Mouse (Mus musculus) liver, postnatal 0 days (tissue): ENCODE results near the gene Itga1. TPM values are rescaled to one million over a fixed set of nuclear protein-coding genes. Genes with fewer than 3 reads are reported as not detected.

Experiments
- ATAC-seq: fragments of 200-750 bp; cut with Nextera tagmentation; 2 replicates; pipeline ENCODE4 v1.8.0; 2017; ENCODE audit warnings: mild to moderate bottlenecking, moderate library complexity
- DNase-seq: peaks from one replicate; pipeline ENCODE4 v3.0.0-alpha.2; 2016
- H3K27ac ChIP-seq: fragments of 300-500 bp; sonication (generic); 2 replicates; pipeline ENCODE4 v1.5.1; 2014; ENCODE audit warnings: antibody characterized with exemption, moderate library complexity, mild to moderate bottlenecking, low read depth
- H3K27me3 ChIP-seq: fragments of 300-500 bp; sonication (generic); 2 replicates; pipeline ENCODE4 v1.6.1; 2014; ENCODE audit warnings: low read length, control low read depth, mixed read lengths; ENCODE audit not compliant: insufficient read depth
- H3K36me3 ChIP-seq: fragments of 300-500 bp; sonication (generic); replicated peaks from 2 replicates; pipeline ENCODE4 v1.6.1; 2014; ENCODE audit warnings: mild to moderate bottlenecking, control low read depth, low read length, moderate library complexity, mixed read lengths; ENCODE audit not compliant: insufficient read depth
- H3K4me1 ChIP-seq: fragments of 300-500 bp; sonication (generic); 2 replicates; pipeline ENCODE4 v1.6.1; 2014; ENCODE audit warnings: antibody characterized with exemption, mild to moderate bottlenecking, control low read depth; ENCODE audit not compliant: insufficient read depth
- H3K4me2 ChIP-seq: fragments of 300-500 bp; sonication (generic); 2 replicates; pipeline ENCODE4 v1.6.1; 2014; ENCODE audit warnings: low read depth, mild to moderate bottlenecking, low read length, moderate library complexity, mixed read lengths
- H3K4me3 ChIP-seq: fragments of 300-500 bp; sonication (generic); 2 replicates; pipeline ENCODE4 v1.5.1; 2014; ENCODE audit warnings: low read depth, low read length
- H3K9ac ChIP-seq: fragments of 300-500 bp; sonication (generic); replicated peaks from 2 replicates; pipeline ENCODE4 v1.6.1; 2014; ENCODE audit warnings: mild to moderate bottlenecking, moderate library complexity
- H3K9me3 ChIP-seq: fragments of 300-500 bp; sonication (generic); 2 replicates; pipeline ENCODE4 v1.6.1; 2016; ENCODE audit warnings: mild to moderate bottlenecking, control low read depth, low read length, mixed read lengths
- CTCF ChIP-seq: sonication (generic); IDR thresholded peaks from 2 replicates; pipeline ENCODE4 v1.5.1; 2016; ENCODE audit warnings: antibody characterized with exemption, low read depth
- EP300 ChIP-seq: IDR thresholded peaks from 2 replicates; pipeline ENCODE4 v1.6.1; 2016; ENCODE audit warnings: antibody characterized with exemption, low read depth, mild to moderate bottlenecking
- WGBS: fragments of 180-500 bp; shearing (Covaris S2); extraction: QIAGEN DNeasy Blood & Tissue Kit; methylation state at CpG from one replicate; pipeline ENCODE4 v1.1.7; 2014; ENCODE audit not compliant: insufficient replicate concordance; 5-methylcytosine and 5-hydroxymethylcytosine counted together
- polyA plus RNA-seq: library from polyadenylated mRNA; unstranded; fragments of >200 nt; fragmentation: Nextera tagmentation; extraction: Ambion mirVana; gene quantifications from 2 replicates; pipeline ENCODE4 v1.2.1, GENCODE M21; 2015

Gene Itga1
- polyA plus RNA-seq, 1 experiment from 2014 or later, result 5.9 TPM

DNA sequence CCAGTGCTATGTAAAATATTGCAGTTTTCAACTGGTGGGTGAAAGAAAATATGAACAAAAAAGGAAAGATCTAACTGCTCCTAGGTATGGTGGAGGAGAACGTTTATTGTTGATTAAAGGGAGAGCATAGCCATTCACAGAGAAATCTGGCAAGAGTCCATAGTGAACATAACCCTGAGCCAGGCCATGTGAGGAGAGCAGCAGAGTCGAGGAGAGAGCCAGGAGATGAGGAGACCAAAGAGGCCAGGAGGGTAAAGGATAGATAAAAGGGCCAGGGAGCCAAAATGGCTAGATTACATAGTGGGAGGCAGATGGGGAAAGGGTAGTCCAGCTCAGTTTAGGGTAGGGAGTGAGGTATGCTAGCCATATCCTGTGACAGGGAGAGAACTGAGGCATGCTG is 5.5 kb downstream of the Itga1 start:
- TF ChIP-seq CTCF (no peak), EP300 (no peak)
- Histone ChIP-seq H3K9ac (no peak overlapping the region), H3K4me1 (peaks cover 22% of the 10 kb centered on the region), H3K27ac (no peak overlapping the region), H3K27me3 (peaks cover 6% of the 10 kb centered on the region; the same call in 1 of the 2 replicates), H3K4me3 (no peak overlapping the region), H3K9me3 (no peaks in the 10 kb centered on the region), H3K4me2 (no peak overlapping the region), H3K36me3 (no peaks in the 10 kb centered on the region)
- peak; percentile 20; the same call in 1 of the 2 replicates for ATAC-seq
- WGBS, result 38% methylated on average over 2 of the region's 2 CpGs
- no peak for DNase-seq

DNA sequence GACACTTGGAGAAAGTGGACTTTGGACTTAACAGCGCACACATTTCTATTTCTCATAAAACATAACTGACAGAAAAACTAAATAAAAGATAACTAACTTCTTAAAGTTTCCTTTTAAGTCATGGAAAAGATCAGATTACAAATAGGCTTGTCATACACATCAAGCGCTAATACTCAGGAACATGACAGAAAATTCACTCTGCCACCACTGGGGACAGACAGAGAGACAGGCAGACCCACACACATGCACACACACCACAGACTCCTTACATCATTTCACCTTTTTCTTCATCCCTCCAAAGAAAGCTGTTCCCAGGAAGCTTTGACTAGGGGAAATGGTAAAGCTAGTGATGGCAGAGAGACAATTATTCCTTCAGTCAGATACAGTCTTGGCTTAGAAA is 6.4 kb downstream of the Itga1 start:
- DNase-seq, result no peak
- ATAC-seq, result no peak
- peaks cover 2% of the 10 kb centered on the region; the same call in 1 of the 2 replicates for H3K27me3 ChIP-seq
- WGBS, result 87% methylated on average over 2 of the region's 2 CpGs
- H3K4me3 ChIP-seq, result no peak overlapping the region
- no peaks in the 10 kb centered on the region for H3K36me3 ChIP-seq
- no peak overlapping the region for H3K9ac ChIP-seq
- TF ChIP-seq CTCF (peak; percentile 31; the same call in 1 of the 2 replicates), EP300 (no peak)
- no peaks in the 10 kb centered on the region for H3K9me3 ChIP-seq
- H3K27ac ChIP-seq, result no peak overlapping the region
- no peak overlapping the region for H3K4me2 ChIP-seq
- H3K4me1 ChIP-seq, result peaks cover 27% of the 10 kb centered on the region

DNA sequence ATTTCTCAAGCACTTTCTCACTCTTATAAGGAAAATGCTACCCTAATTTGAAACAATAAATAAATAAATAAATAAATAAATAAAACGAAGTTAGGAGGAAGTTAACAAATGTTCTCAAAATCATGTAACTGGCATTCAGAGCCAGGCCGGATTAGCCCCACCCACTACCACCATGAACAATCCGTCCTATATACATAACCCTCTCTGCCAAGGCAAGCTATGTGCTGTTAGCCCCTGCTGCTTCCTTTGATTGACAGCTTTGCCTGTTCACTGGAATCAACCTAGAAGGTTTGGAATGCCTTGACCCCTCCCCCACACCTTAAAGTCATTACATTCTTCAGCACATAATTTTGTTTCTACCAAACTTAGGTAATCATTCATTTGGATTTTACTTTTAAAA is 10.3 kb downstream of the Itga1 start:
- no peak for TF ChIP-seq EP300
- TF ChIP-seq CTCF, result no peak
- Histone ChIP-seq H3K9ac (no peak overlapping the region), H3K4me1 (peaks cover 42% of the 10 kb centered on the region), H3K36me3 (peaks cover 12% of the 10 kb centered on the region), H3K4me2 (peak overlapping the region; percentile 92; the same call in 1 of the 2 replicates), H3K4me3 (no peak overlapping the region), H3K9me3 (no peaks in the 10 kb centered on the region), H3K27ac (no peak overlapping the region), H3K27me3 (no peaks in the 10 kb centered on the region)
- ATAC-seq, result no peak
- 49% methylated on average over 3 of the region's 3 CpGs for WGBS
- DNase-seq, result no peak

DNA sequence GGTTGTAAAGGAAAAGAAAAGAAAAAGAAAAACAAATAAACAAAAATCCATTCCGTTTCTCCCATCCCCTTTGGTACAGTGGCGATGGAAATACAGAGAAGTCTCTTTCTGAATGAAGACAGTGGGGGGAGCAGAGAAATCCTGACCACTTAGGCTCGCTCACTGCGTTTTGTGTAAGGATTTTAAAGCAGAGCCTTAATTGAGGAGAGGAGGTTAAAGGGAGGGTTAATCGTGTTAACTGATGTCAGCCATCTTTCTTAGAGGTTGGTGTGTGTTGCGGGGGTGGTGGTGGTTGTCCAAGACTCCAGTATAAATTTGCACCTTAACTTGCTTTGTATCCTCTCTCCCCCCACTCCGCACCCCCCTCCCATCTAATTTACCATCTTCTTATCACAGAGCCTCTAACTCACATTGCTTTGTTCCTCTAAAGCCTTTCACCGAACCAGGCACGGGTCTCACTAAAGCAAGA is 10.8 kb downstream of the Itga1 start:
- peak overlapping the region; percentile 97 for H3K27ac ChIP-seq
- H3K4me1 ChIP-seq, result peaks cover 37% of the 10 kb centered on the region
- H3K9me3 ChIP-seq, result no peaks in the 10 kb centered on the region
- ATAC-seq, result peak; percentile 13; the same call in 1 of the 2 replicates
- H3K27me3 ChIP-seq, result no peaks in the 10 kb centered on the region
- peak overlapping the region; percentile 92 for H3K4me2 ChIP-seq
- 41% methylated on average over 9 of the region's 9 CpGs for WGBS
- TF ChIP-seq EP300 (peak; percentile 1; the same call in 1 of the 2 replicates), CTCF (no peak)
- H3K4me3 ChIP-seq, result peak overlapping the region; percentile 64
- no peak for DNase-seq
- H3K9ac ChIP-seq, result peak overlapping the region; percentile 71
- peaks cover 12% of the 10 kb centered on the region for H3K36me3 ChIP-seq

DNA sequence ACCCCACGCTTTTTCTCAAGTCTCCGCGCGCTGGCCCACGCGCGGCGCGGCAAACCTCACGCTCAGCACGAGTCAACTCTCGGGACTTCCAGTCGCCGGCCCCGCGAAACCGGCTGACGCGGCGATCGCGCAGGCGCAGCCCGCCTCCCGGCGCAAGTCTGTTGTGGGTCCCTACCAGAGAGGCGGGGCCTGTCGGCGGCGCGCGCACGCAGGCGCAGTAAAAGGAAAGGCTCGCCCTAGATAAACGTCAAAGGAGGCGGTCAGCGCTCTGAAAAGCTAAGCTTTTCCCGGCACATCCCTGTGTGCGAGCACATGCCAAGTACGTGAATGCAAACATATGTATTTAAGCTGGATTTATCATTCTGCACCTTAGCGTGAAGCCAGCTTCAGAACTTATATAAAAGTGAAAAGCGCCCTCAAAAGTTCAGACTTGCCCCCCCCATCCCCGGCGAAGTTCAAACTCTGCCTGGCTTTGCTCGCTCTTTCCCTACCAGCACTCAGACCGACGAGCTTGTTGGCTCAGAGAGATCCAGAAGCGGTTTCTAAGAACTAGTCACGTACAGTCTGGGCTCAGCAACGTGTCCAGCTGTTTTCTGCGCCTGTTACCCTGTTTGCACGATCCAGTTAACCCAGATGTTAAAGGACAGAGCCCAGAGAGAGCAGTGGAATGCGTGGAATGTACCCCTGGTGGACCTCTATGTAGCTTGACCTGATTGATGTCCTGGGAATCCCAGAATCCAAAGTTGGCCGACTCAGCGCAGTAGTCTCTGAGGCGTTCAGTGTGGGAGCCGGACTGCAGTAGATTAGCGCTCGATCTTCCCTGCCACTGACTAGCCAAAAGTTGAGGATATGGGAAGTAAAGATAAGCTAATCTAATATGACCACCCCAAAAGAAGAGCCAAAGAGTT is 11.4 kb downstream of the Itga1 start, which contains the start of gene Pelo:
Gene Pelo, minus strand, starts transcription at position 118 of the 908 bp plus-strand sequence.
- H3K36me3 ChIP-seq, result peaks cover 16% of the 10 kb centered on the region
- H3K9ac ChIP-seq, result peak within 1 kb of the TSS; percentile 73
- no peaks in the 10 kb centered on the region for H3K27me3 ChIP-seq
- H3K27ac ChIP-seq, result peak within 1 kb of the TSS; percentile 97
- TF ChIP-seq EP300 (peak; percentile 91), CTCF (no peak)
- ATAC-seq (peak; percentile 92), DNase-seq (peak; percentile 95)
- no peaks in the 10 kb centered on the region for H3K9me3 ChIP-seq
- peak within 1 kb of the TSS; percentile 92 for H3K4me2 ChIP-seq
- H3K4me3 ChIP-seq, result peak within 1 kb of the TSS; percentile 64
- peaks cover 31% of the 10 kb centered on the region for H3K4me1 ChIP-seq
- WGBS, result under 1% methylated on average over 60 of the region's 60 CpGs

DNA sequence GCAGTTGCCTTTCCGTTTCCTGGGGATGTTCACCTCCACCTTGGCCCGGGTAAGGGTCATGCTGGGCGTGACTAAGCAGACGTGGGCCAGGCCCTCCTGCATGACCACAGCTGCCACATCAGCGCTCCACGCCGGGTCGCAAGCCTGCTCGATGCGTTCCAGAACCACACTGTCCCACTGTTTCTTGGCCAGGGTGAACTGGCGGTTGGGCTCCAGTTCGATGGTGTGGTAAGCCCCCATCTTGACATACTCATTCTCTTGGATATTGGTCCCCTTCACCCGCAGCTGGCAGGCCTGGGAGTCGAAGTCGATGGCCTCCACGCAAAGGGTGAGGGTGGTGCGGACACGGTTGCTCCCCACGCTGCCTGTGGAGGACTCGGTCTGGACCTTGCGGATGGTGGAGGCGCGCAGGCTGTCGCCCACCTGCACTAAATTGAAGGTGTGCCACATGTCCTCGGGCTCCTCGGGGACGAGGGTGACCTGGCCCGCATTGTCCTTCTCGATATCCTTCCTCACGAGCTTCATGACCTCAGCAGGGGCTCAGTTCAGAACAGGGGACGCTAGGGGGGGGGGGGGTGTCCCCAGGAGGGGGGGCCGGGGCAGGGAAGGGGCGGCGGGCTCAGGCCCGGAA is 12.3 kb downstream of the Itga1 start:
- H3K9me3 ChIP-seq, result no peaks in the 10 kb centered on the region
- peaks cover 17% of the 10 kb centered on the region for H3K36me3 ChIP-seq
- H3K9ac ChIP-seq, result peak overlapping the region; percentile 73
- peak; percentile 68 for DNase-seq
- ATAC-seq, result peak; percentile 30
- H3K4me2 ChIP-seq, result peak overlapping the region; percentile 92
- H3K27ac ChIP-seq, result peak overlapping the region; percentile 97
- H3K27me3 ChIP-seq, result no peaks in the 10 kb centered on the region
- H3K4me1 ChIP-seq, result peaks cover 31% of the 10 kb centered on the region
- H3K4me3 ChIP-seq, result peak overlapping the region; percentile 64
- 5% methylated on average over 28 of the region's 35 CpGs for WGBS
- TF ChIP-seq CTCF (no peak), EP300 (no peak)
